Mouse (Mus musculus): Measurements from ENCODE around the gene Cuta. TPM values are rescaled to one million over a fixed set of nuclear protein-coding genes. Genes with fewer than 3 reads are reported as not detected.
A peak's percentile ranks its signal among the peaks of the same experiment; 100 is the strongest.
"Not testable (repeated sequence)": the region's sequence is repeated elsewhere in the genome, so short reads cannot be mapped to it uniquely, and the experiment has no call there.

Gene Cuta
- polyA plus RNA-seq, 1 experiment from 2014 or later = 149 TPM

DNA sequence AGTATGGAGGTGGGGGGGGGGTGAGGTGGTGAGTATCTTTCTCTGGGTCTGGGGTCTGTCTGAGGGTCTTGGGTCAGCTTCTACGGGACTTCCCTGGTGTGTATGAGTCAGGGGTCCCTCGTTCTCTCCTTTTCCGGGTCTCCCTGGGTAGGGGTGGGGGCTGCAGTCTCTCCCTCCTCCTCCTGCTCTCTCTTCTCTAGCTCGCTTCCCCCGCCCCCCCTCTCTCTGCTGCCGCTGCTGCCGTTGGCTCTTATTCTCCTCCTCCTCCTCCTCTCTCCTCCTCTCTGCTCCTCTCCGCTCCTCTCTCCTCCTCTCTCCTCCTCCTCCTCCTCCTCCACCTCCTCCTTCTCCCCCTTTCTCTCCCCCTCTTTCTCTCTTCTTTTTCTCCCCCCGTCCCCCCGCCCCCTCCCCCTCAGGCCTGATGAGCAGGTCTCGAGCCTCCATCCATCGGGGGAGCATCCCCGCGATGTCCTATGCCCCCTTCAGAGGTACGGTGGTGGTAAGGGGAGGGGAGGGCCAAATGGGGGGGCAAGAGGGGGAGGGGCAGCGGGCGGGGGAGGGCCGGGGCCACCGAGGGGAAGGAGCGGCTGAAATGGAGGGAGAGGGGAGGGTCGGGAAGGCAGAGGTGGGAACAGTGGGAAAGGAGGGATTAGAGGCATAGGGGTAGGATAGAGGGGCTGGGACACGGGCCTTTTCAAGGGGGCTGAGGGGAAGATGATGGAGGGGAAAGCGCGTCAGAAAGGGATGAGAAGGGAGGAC, 1.8 kb upstream of the Cuta start, which contains the start of gene Syngap1:
Gene Syngap1, plus strand, starts transcription at position 223 of the 759 bp plus-strand sequence.
- Histone ChIP-seq H3K9ac (peak within 1 kb of the TSS; percentile 88), H3K4me1 (peaks cover 55% of the 10 kb centered on the region), H3K9me3 (replicated peaks) (no peaks in the 10 kb centered on the region), H3K36me3 (peaks cover 10% of the 10 kb centered on the region; the same call in 1 of the 2 replicates), H3K4me2 (replicated peaks) (peak within 1 kb of the TSS; percentile 82), H3K27me3 (no peaks in the 10 kb centered on the region), H3K27ac (peak within 1 kb of the TSS; percentile 98), H3K4me3 (peak within 1 kb of the TSS; percentile 56)
- under 1% methylated on average over 18 of the region's 24 CpGs for WGBS
- no peak for ATAC-seq (ENCODE audit: low FRiP score)

- peak overlapping the region; percentile 49 for H3K4me3 ChIP-seq
- WGBS = 0% methylated on average over 3 of the region's 3 CpGs
- no peaks in the 10 kb centered on the region for H3K27me3 ChIP-seq
- peak overlapping the region; percentile 82 for H3K4me2 ChIP-seq (replicated peaks)
- H3K27ac ChIP-seq = peak overlapping the region; percentile 98
- ATAC-seq (ENCODE audit: low FRiP score) = peak; percentile 12; the same call in 1 of the 2 replicates
- H3K9ac ChIP-seq = peak overlapping the region; percentile 63
- H3K4me1 ChIP-seq = peaks cover 46% of the 10 kb centered on the region
- no peaks in the 10 kb centered on the region for H3K9me3 ChIP-seq (replicated peaks)
- H3K36me3 ChIP-seq = peaks cover 21% of the 10 kb centered on the region
Observed at GRCm38 (mm10) chr17:26939973-26940300, 568 bp upstream of the Cuta start.

DNA sequence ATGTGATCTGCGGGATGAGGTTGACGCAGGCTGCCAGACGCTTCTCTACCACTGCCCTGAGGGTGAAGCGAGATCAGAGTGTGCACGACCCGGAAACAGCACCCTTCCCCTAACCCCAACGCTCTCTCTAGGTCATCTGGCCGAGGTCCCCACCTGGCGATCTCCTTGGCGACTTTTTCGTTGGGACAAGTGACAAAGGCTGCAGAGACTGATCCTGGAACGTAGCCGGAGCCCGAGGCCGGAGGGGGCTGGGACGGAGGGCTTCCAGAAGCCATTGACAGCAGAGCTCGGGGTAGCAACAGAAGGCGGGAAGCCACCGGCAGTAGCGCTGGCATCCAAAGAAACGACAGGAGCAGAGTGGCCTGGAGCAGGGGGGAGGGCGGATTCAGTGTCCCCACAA, 638 bp downstream of the Cuta start:
- H3K4me1 ChIP-seq = peaks cover 55% of the 10 kb centered on the region
- peak overlapping the region; percentile 75 for H3K27ac ChIP-seq
- ATAC-seq (ENCODE audit: low FRiP score) = 0 out of 2 replicates have a peak, but pooled peaks have one; percentile 1
- H3K9me3 ChIP-seq (replicated peaks) = no peaks in the 10 kb centered on the region
- H3K4me3 ChIP-seq = peak overlapping the region; percentile 49
- H3K4me2 ChIP-seq (replicated peaks) = peak overlapping the region; percentile 98
- peaks cover 27% of the 10 kb centered on the region for H3K36me3 ChIP-seq
- H3K9ac ChIP-seq = peak overlapping the region; percentile 75
- no peaks in the 10 kb centered on the region for H3K27me3 ChIP-seq
- WGBS = under 1% methylated on average over 22 of the region's 22 CpGs

DNA sequence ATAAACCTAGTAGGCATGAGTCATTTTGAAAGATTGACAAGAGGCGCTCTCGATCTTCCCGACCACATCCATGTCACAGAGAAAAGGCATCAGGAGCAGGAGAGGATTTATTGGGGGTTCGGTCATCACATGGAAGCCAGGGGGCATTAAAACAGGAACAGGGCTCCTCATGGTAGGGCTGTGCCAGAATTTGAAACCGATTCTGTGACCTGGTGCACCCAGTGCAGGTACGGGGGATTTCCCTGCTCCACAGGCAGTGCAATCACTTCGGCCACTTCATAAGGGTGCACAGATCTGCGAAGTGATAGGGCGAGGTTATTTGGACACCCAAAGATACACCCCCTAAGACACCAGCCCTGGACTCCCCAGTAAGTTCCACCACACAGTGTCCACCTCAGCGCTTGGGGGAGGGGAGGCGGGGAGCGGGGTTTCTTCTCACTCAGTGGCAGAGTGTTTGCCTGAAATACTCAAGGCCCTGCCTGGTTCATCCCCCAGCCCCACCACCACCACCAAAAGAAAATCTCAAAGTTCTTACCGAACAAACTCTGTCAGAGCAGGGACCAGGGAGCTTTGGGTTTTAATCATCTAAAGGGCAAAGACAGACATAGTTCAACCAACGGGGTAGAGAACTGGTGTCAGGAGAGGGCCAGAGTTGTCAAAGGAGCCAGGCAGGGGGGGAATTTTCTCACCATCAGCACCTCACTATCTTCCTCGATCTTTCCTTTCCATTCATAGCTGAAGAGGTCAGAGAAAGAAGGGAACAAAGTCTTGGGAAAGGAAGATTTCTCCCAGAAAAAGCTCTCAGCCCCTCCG, 1.3 kb downstream of the Cuta start:
- peak overlapping the region; percentile 75 for H3K9ac ChIP-seq
- H3K4me3 ChIP-seq = peak overlapping the region; percentile 49
- no peaks in the 10 kb centered on the region for H3K27me3 ChIP-seq
- H3K4me2 ChIP-seq (replicated peaks) = peak overlapping the region; percentile 98
- peaks cover 61% of the 10 kb centered on the region for H3K4me1 ChIP-seq
- H3K36me3 ChIP-seq = peaks cover 27% of the 10 kb centered on the region
- 60% methylated on average over 16 of the region's 16 CpGs for WGBS
- peak overlapping the region; percentile 75; the same call in 1 of the 2 replicates for H3K27ac ChIP-seq
- ATAC-seq (ENCODE audit: low FRiP score) = no peak
- no peaks in the 10 kb centered on the region for H3K9me3 ChIP-seq (replicated peaks)

DNA sequence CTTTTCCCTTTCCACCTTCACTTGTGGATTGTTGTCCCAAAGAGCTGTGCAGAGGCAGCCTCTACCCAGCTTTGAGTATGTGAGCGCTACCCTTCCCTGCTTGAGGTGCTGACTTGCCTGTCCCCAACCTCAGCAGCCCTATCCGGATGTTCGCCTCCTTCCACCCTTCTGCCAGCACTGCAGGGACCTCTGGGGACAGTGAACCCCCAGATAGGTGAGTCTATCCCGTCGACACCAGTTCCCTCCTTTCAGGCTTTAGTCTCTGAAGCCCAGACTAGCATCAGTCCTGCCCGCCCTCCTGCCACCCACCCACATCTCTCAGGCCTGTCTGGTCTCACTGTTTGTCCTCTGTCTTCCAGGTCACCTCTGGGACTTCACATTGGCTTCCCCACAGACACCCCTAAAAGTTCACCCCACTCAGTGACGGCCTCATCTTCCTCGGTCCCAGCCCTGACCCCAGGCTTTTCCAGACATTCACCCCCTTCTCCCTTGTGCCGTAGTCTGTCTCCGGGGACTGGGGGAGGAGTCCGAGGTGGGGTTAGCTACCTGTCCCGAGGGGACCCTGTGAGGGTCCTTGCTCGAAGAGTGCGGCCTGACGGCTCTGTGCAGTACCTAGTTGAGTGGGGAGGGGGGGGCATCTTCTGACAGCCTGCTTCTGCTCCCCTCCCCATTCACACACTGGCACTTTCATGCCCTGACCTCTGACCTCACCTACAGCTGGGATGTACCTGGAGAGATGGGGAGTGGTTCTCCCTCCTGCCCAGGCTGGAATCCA, 2.3 kb downstream of the Cuta start:
- Histone ChIP-seq H3K4me2 (replicated peaks) (no peak overlapping the region), H3K4me1 (peaks cover 58% of the 10 kb centered on the region), H3K27me3 (no peaks in the 10 kb centered on the region), H3K4me3 (no peak overlapping the region), H3K9ac (no peak overlapping the region), H3K36me3 (peaks cover 27% of the 10 kb centered on the region), H3K9me3 (replicated peaks) (no peaks in the 10 kb centered on the region), H3K27ac (no peak overlapping the region)
- WGBS = 85% methylated on average over 15 of the region's 15 CpGs
- no peak for ATAC-seq (ENCODE audit: low FRiP score)

GRCm38 (mm10) chr17:26936453-26936852, 2.9 kb downstream of the Cuta start:
- H3K4me3 ChIP-seq = no peak overlapping the region
- WGBS = 84% methylated on average over 12 of the region's 12 CpGs
- H3K27ac ChIP-seq = no peak overlapping the region
- no peaks in the 10 kb centered on the region for H3K27me3 ChIP-seq
- no peak overlapping the region for H3K4me2 ChIP-seq (replicated peaks)
- no peak for ATAC-seq (ENCODE audit: low FRiP score)
- H3K36me3 ChIP-seq = peaks cover 27% of the 10 kb centered on the region
- peaks cover 51% of the 10 kb centered on the region for H3K4me1 ChIP-seq
- no peaks in the 10 kb centered on the region for H3K9me3 ChIP-seq (replicated peaks)
- H3K9ac ChIP-seq = peak overlapping the region; percentile 43; the same call in 1 of the 2 replicates

- no peak overlapping the region for H3K4me3 ChIP-seq
- H3K4me1 ChIP-seq = peaks cover 38% of the 10 kb centered on the region
- ATAC-seq (ENCODE audit: low FRiP score) = no peak
- H3K4me2 ChIP-seq (replicated peaks) = no peak overlapping the region
- 93% methylated on average over 9 of the region's 9 CpGs for whole genome bisulfite sequencing
- H3K27ac ChIP-seq = no peak overlapping the region
- no peaks in the 10 kb centered on the region for H3K9me3 ChIP-seq (replicated peaks)
- H3K36me3 ChIP-seq = peaks cover 27% of the 10 kb centered on the region
- H3K9ac ChIP-seq = 0 out of 2 replicates have a peak overlapping the region, but pooled peaks have one; percentile 0
- H3K27me3 ChIP-seq = no peaks in the 10 kb centered on the region
Observed at GRCm38 (mm10) chr17:26935027-26935426, 4.3 kb downstream of the Cuta start.

DNA sequence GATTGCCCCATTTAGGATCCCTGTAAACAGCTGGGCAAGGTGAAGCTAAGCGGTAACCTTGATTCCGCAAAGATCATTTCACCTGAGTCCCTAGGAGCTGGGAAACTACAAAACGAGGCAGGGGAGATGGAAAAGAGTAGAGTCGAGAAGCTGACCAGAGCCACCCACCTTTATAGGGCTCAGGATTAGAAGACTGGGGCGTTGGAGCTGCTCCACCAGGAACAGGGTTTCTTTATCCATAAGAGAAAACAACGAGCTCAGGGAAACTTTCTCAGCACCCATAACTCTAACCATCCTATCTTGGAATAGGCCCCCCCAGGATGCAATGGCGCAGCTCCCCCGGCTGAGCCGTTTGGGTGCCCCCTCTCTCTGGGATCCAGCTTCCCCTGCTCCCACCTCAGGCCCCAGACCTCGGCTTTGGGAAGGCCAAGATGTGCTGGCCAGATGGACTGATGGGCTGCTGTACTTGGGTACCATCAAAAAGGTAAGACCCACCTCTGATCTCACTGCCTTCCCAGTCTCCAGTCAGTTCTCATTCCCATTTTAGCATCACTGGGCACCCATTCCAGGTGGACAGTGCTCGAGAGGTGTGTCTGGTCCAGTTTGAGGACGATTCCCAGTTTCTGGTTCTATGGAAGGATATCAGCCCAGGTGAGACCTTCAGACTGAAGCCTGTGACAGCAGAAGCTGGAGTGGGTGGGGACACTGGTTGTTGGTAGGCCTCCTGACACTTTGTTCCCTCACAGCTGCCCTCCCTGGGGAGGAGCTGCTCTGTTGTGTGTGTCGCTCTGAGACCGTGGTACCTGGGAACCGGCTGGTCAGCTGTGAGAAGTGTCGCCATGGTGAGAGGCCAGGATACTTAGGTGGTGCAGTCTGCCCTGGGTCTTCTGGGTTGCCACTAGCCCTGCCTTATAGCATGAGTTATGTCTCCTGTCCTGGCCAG, 5.2 kb downstream of the Cuta start:
- peaks cover 31% of the 10 kb centered on the region for H3K36me3 ChIP-seq
- peak overlapping the region; percentile 72 for H3K4me3 ChIP-seq
- H3K9me3 ChIP-seq (replicated peaks) = no peaks in the 10 kb centered on the region
- no peaks in the 10 kb centered on the region for H3K27me3 ChIP-seq
- H3K9ac ChIP-seq = peak overlapping the region; percentile 88
- no peak for ATAC-seq (ENCODE audit: low FRiP score)
- peaks cover 35% of the 10 kb centered on the region for H3K4me1 ChIP-seq
- H3K27ac ChIP-seq = no peak overlapping the region
- 82% methylated on average over 16 of the region's 16 CpGs for WGBS
- peak overlapping the region; percentile 88 for H3K4me2 ChIP-seq (replicated peaks)

DNA sequence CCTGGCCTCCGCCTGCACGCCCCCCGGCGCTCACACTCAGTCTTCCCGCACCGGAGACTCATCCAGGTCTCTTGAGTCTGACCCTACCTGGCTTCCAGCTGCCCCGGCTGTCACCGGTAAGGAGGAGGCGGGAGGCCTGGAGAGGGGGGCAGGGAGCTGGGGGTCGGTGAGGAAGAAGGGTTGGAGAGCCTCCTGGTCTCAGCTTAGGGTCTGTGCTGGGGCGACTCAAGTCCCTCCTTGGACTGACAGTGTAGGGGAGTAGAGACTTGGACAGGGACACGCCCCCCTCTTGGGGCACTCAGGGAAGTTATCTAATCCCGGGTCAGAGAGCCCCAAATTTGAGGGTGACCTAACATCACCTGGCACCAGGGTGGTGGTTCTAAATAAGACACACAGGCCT, 6.0 kb downstream of the Cuta start:
- Histone ChIP-seq H3K4me1 (peaks cover 30% of the 10 kb centered on the region), H3K9me3 (replicated peaks) (no peaks in the 10 kb centered on the region), H3K9ac (peak overlapping the region; percentile 88), H3K36me3 (peaks cover 37% of the 10 kb centered on the region), H3K27me3 (no peaks in the 10 kb centered on the region), H3K27ac (peak overlapping the region; percentile 81), H3K4me2 (replicated peaks) (peak overlapping the region; percentile 88), H3K4me3 (peak overlapping the region; percentile 72)
- 13% methylated on average over 13 of the region's 13 CpGs for WGBS
- peak; percentile 33; the same call in 1 of the 2 replicates for ATAC-seq (ENCODE audit: low FRiP score)

DNA sequence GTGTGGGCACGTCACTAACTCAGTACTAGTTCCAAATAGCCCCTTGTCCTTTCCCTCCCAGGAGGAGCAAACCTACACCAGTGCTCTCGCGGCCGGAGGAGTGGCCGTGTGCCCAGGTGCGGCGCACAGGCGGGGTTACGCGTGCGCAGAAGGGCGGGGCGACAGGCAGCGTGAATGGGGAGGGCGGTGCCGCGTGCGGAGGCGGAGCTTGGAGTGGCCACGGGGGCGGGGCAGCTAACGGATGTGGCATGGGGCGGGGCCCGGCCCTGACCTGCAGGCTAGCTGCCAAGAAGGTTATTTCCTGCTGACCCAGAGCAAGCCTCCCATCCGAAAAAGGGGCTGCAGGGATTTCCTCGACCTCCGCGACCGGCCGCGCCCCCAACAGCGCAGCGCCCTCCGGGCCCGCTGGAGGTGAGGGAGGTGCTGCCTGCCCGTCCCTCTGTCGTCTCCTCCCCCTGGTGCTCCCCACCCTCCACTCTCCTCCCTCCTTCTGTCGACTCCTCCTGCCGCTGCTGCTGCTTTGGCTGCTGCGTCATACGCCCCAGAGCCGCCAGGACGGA, 6.5 kb downstream of the Cuta start, which contains the start of gene Phf1:
Gene Phf1, plus strand, starts transcription at position 214 of the 560 bp plus-strand sequence.
- Histone ChIP-seq H3K9me3 (replicated peaks) (no peaks in the 10 kb centered on the region), H3K27ac (peak within 1 kb of the TSS; percentile 81), H3K4me2 (replicated peaks) (peak within 1 kb of the TSS; percentile 88), H3K9ac (peak within 1 kb of the TSS; percentile 88), H3K4me1 (peaks cover 25% of the 10 kb centered on the region), H3K4me3 (peak within 1 kb of the TSS; percentile 72), H3K36me3 (peaks cover 38% of the 10 kb centered on the region), H3K27me3 (no peaks in the 10 kb centered on the region)
- WGBS = under 1% methylated on average over 43 of the region's 43 CpGs
- peak; percentile 84 for ATAC-seq (ENCODE audit: low FRiP score)

- WGBS = 67% methylated on average over 7 of the region's 7 CpGs
- H3K27ac ChIP-seq; H3K9me3 ChIP-seq (replicated peaks): not testable (repeated sequence)
Observed at GRCm38 (mm10) chr17:26931795-26932194, 7.6 kb downstream of the Cuta start.

More at GRCm38 (mm10) chr17:26931795-26932194, 7.6 kb downstream of the Cuta start:
- H3K4me1 ChIP-seq = peaks cover 20% of the 10 kb centered on the region
- ATAC-seq (ENCODE audit: low FRiP score); H3K4me3 ChIP-seq; H3K4me2 ChIP-seq (replicated peaks); H3K27me3 ChIP-seq; H3K9ac ChIP-seq: not testable (repeated sequence)
- H3K36me3 ChIP-seq = peaks cover 43% of the 10 kb centered on the region
